Mouse (Mus musculus) heart, embryonic 16.5 days (tissue): ENCODE results near the gene Ppm1f. TPM values are rescaled to one million over a fixed set of nuclear protein-coding genes. Genes with fewer than 3 reads are reported as not detected.
A peak's percentile ranks its signal among the peaks of the same experiment; 100 is the strongest.

Experiments used
- ATAC-seq: fragments of 200-750 bp; cut with Nextera tagmentation; replicated peaks from 2 replicates; pipeline ENCODE4 v1.8.0; 2017; ENCODE audit warnings: moderate number of reproducible peaks; ENCODE audit not compliant: insufficient read depth, low FRiP score; ENCODE audit errors: extremely low read depth
- H3K27ac ChIP-seq: fragments of 300-500 bp; sonication (generic); 2 replicates; pipeline ENCODE4 v1.5.1; 2014; ENCODE audit warnings: mild to moderate bottlenecking, low read length, control low read depth, moderate library complexity
- H3K27me3 ChIP-seq: fragments of 300-500 bp; sonication (generic); 2 replicates; pipeline ENCODE4 v1.6.1; 2014; ENCODE audit warnings: low read length, mixed read lengths; ENCODE audit not compliant: control insufficient read depth, insufficient read depth
- H3K36me3 ChIP-seq: fragments of 300-500 bp; sonication (generic); 2 replicates; pipeline ENCODE4 v1.6.1; 2014; ENCODE audit not compliant: control insufficient read depth, insufficient read depth
- H3K4me1 ChIP-seq: fragments of 300-500 bp; sonication (generic); 2 replicates; pipeline ENCODE4 v1.6.1; 2014; ENCODE audit warnings: low read length, mixed read lengths; ENCODE audit not compliant: control insufficient read depth, insufficient read depth
- H3K4me2 ChIP-seq: fragments of 300-500 bp; sonication (generic); 2 replicates; pipeline ENCODE4 v1.6.1; 2014; ENCODE audit warnings: low read depth, mild to moderate bottlenecking, control low read depth, low read length
- H3K4me3 ChIP-seq: fragments of 300-500 bp; sonication (generic); 2 replicates; pipeline ENCODE4 v1.5.1; 2014; ENCODE audit warnings: mild to moderate bottlenecking, control low read depth, low read length
- H3K9ac ChIP-seq: fragments of 300-500 bp; sonication (generic); 2 replicates; pipeline ENCODE4 v1.6.1; 2014; ENCODE audit warnings: low read length, control low read depth
- H3K9me3 ChIP-seq: fragments of 300-500 bp; sonication (generic); replicated peaks from 2 replicates; pipeline ENCODE4 v1.6.1; 2016; ENCODE audit warnings: low read length; ENCODE audit not compliant: control insufficient read depth
- WGBS: fragments of 180-500 bp; shearing (Covaris S2); extraction: QIAGEN DNeasy Blood & Tissue Kit; methylation state at CpG from one replicate; pipeline ENCODE4 v1.1.7; 2014; 5-methylcytosine and 5-hydroxymethylcytosine counted together
- polyA plus RNA-seq: library from polyadenylated mRNA; unstranded; fragments of >200 nt; fragmentation: Nextera tagmentation; extraction: Ambion mirVana; gene quantifications from 2 replicates; pipeline ENCODE4 v1.2.1, GENCODE M21; 2015

The Ppm1f gene
- polyA plus RNA-seq, 1 experiment from 2014 or later, result 25.8 TPM

- Histone ChIP-seq H3K9ac (peak overlapping the region; percentile 86), H3K4me3 (peak overlapping the region; percentile 75), H3K27ac (peak overlapping the region; percentile 60), H3K4me1 (peaks cover 4% of the 10 kb centered on the region; the same call in 1 of the 2 replicates), H3K27me3 (no peaks in the 10 kb centered on the region), H3K9me3 (no peaks in the 10 kb centered on the region), H3K4me2 (peak overlapping the region; percentile 92), H3K36me3 (peaks cover 15% of the 10 kb centered on the region)
- peak; percentile 3; the same call in 1 of the 2 replicates for ATAC-seq
- WGBS, result 22% methylated on average over 10 of the region's 10 CpGs
Observed at GRCm38 (mm10) chr16:16897056-16897584, 851 bp downstream of the Ppm1f start.

- Histone ChIP-seq H3K36me3 (peaks cover 15% of the 10 kb centered on the region), H3K4me1 (no peaks in the 10 kb centered on the region; the same call in 1 of the 2 replicates), H3K27ac (peak overlapping the region; percentile 66), H3K27me3 (no peaks in the 10 kb centered on the region), H3K4me3 (no peak overlapping the region), H3K4me2 (no peak overlapping the region), H3K9ac (no peak overlapping the region), H3K9me3 (no peaks in the 10 kb centered on the region)
- 72% methylated on average over 4 of the region's 4 CpGs for WGBS
- peak; percentile 15; the same call in 1 of the 2 replicates for ATAC-seq
Observed at GRCm38 (mm10) chr16:16902329-16902728, 6.1 kb downstream of the Ppm1f start.

GRCm38 (mm10) chr16:16903188-16903587 is 6.9 kb downstream of the Ppm1f start:
- ATAC-seq, result no peak
- peaks cover 18% of the 10 kb centered on the region for H3K36me3 ChIP-seq
- no peaks in the 10 kb centered on the region for H3K27me3 ChIP-seq
- WGBS, result 71% methylated on average over 5 of the region's 5 CpGs
- H3K27ac ChIP-seq, result peak overlapping the region; percentile 37; the same call in 1 of the 2 replicates
- H3K4me2 ChIP-seq, result no peak overlapping the region
- no peak overlapping the region for H3K4me3 ChIP-seq
- H3K9ac ChIP-seq, result no peak overlapping the region
- no peaks in the 10 kb centered on the region for H3K4me1 ChIP-seq
- H3K9me3 ChIP-seq, result no peaks in the 10 kb centered on the region

GRCm38 (mm10) chr16:16907799-16908198 is 11.5 kb downstream of the Ppm1f start:
- Histone ChIP-seq H3K9me3 (no peaks in the 10 kb centered on the region), H3K27ac (peak overlapping the region; percentile 90), H3K4me3 (no peak overlapping the region), H3K4me2 (no peak overlapping the region), H3K36me3 (peaks cover 32% of the 10 kb centered on the region), H3K27me3 (no peaks in the 10 kb centered on the region), H3K4me1 (peaks cover 6% of the 10 kb centered on the region; the same call in 1 of the 2 replicates), H3K9ac (no peak overlapping the region)
- WGBS, result 42% methylated on average over 6 of the region's 6 CpGs
- ATAC-seq, result peak; percentile 82

GRCm38 (mm10) chr16:16911641-16912597 is 15.7 kb downstream of the Ppm1f start:
- H3K27me3 ChIP-seq, result no peaks in the 10 kb centered on the region
- peaks cover 38% of the 10 kb centered on the region for H3K36me3 ChIP-seq
- peaks cover 6% of the 10 kb centered on the region; the same call in 1 of the 2 replicates for H3K4me1 ChIP-seq
- peak; percentile 54 for ATAC-seq
- H3K4me2 ChIP-seq, result no peak overlapping the region
- 0 out of 2 replicates have a peak overlapping the region, but pooled peaks have one; percentile 11 for H3K9ac ChIP-seq
- 44% methylated on average over 13 of the region's 13 CpGs for WGBS
- no peak overlapping the region for H3K4me3 ChIP-seq
- H3K9me3 ChIP-seq, result no peaks in the 10 kb centered on the region
- peak overlapping the region; percentile 53 for H3K27ac ChIP-seq

GRCm38 (mm10) chr16:16913440-16913839 is 17.2 kb downstream of the Ppm1f start:
- WGBS, result 71% methylated on average over 1 of the region's 1 CpGs
- H3K4me1 ChIP-seq, result peaks cover 6% of the 10 kb centered on the region; the same call in 1 of the 2 replicates
- ATAC-seq, result no peak
- H3K4me2 ChIP-seq, result no peak overlapping the region
- no peak overlapping the region for H3K4me3 ChIP-seq
- H3K9ac ChIP-seq, result no peak overlapping the region
- H3K27me3 ChIP-seq, result no peaks in the 10 kb centered on the region
- H3K9me3 ChIP-seq, result no peaks in the 10 kb centered on the region
- H3K27ac ChIP-seq, result no peak overlapping the region
- H3K36me3 ChIP-seq, result peaks cover 45% of the 10 kb centered on the region

- Histone ChIP-seq H3K4me3 (no peak overlapping the region), H3K27ac (no peak overlapping the region), H3K4me2 (no peak overlapping the region), H3K9me3 (no peaks in the 10 kb centered on the region), H3K36me3 (peaks cover 61% of the 10 kb centered on the region), H3K27me3 (no peaks in the 10 kb centered on the region), H3K9ac (no peak overlapping the region), H3K4me1 (no peaks in the 10 kb centered on the region)
- ATAC-seq, result no peak
- WGBS, result 94% methylated on average over 7 of the region's 7 CpGs
Observed at GRCm38 (mm10) chr16:16918441-16919117, 22.3 kb downstream of the Ppm1f start.

GRCm38 (mm10) chr16:16921021-16921435 is 24.8 kb downstream of the Ppm1f start:
- H3K27ac ChIP-seq, result no peak overlapping the region
- H3K9ac ChIP-seq, result no peak overlapping the region
- H3K36me3 ChIP-seq, result peaks cover 48% of the 10 kb centered on the region
- H3K4me3 ChIP-seq, result no peak overlapping the region
- no peaks in the 10 kb centered on the region for H3K27me3 ChIP-seq
- WGBS, result 59% methylated on average over 3 of the region's 3 CpGs
- H3K4me2 ChIP-seq, result no peak overlapping the region
- no peaks in the 10 kb centered on the region for H3K4me1 ChIP-seq
- H3K9me3 ChIP-seq, result no peaks in the 10 kb centered on the region
- ATAC-seq, result 0 out of 2 replicates have a peak, but pooled peaks have one; percentile 28
